Comparison of ENCODE assay signal across 15 mouse cellular contexts in the genomic region with DNA sequence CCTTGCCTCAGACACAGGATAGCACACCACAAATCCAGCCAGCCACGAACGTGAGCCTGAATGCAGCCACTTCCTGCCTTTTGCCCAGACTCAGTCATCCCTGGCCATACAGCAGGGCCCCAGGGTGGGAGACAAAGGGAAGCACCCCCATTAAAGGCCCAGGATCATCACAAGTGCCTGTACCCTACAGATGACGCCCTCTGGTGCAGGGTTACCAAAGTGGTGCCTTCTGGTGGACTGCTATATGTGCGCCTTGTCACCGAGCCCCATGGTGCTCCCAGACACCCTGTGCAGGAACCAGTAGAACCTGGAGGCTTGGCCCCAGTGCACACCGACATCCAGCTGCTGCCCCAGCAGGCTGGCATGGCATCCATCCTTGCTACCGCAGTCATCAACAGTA. TPM values are rescaled to one million over a fixed set of nuclear protein-coding genes. Genes with fewer than 3 reads are reported as not detected.
"Had no signal": no experiment of that assay in that cellular context is flagged by ENCODE, and none has a peak within 500 bp of the region (broad histone marks: within the 10 kb centered on the region; RNA-seq: fewer than 3 reads in every experiment).

No protein-coding gene starts in this region.

- H3K9me3 ChIP-seq: limb, embryonic 12.5 days; limb, embryonic 15.5 days; lung, embryonic 15.5 days; midbrain, embryonic 10.5 days; midbrain, embryonic 13.5 days; neural tube, embryonic 13.5 days; stomach, embryonic 15.5 days had no signal

- ATAC-seq: midbrain, embryonic 16.5 days had no signal

- H3K4me2 ChIP-seq: limb, embryonic 12.5 days; limb, embryonic 15.5 days; lung, embryonic 15.5 days; midbrain, embryonic 13.5 days; neural tube, embryonic 13.5 days; stomach, embryonic 15.5 days had no signal

- H3K4me3 ChIP-seq: limb, embryonic 12.5 days; limb, embryonic 15.5 days; lung, embryonic 15.5 days; megakaryocyte, embryonic 14.5 days; midbrain, embryonic 10.5 days; midbrain, embryonic 13.5 days; myocyte; neural tube, embryonic 13.5 days; stomach, embryonic 15.5 days had no signal

- H3K27ac ChIP-seq: limb, embryonic 12.5 days; limb, embryonic 15.5 days; liver, embryonic 14.5 days; lung, embryonic 15.5 days; midbrain, embryonic 13.5 days; neural tube, embryonic 13.5 days; stomach, embryonic 15.5 days had no signal

- H3K9ac ChIP-seq: limb, embryonic 12.5 days; limb, embryonic 15.5 days; liver, embryonic 14.5 days; lung, embryonic 15.5 days; midbrain, embryonic 13.5 days; neural tube, embryonic 13.5 days; stomach, embryonic 15.5 days had no signal

- H3K27me3 ChIP-seq: megakaryocyte, embryonic 14.5 days had no signal

- H3K36me3 ChIP-seq: limb, embryonic 12.5 days; midbrain, embryonic 13.5 days; neural tube, embryonic 13.5 days had no signal

RNA-seq across cellular contexts. Expression of a gene that starts 27.0 kb away (rescaled TPM):
- total RNA-seq: monocyte, adult 5-6 weeks; neutrophil, adult 5-6 weeks had no signal
- polyA plus RNA-seq: kidney, embryonic 16.5 days; limb, embryonic 12.5 days; liver, embryonic 14.5 days; lung, embryonic 15.5 days; midbrain, embryonic 10.5 days; midbrain, embryonic 13.5 days; myocyte; neural tube, embryonic 13.5 days; stomach, embryonic 15.5 days; thymus, postnatal 0 days had no signal
